ENCODE assay signal across 9 mouse cellular contexts in genomic region chr11:32941331-32942009, GRCm38 (mm10).
DNase-seq lines count a peak whose midpoint lies in the region; ATAC-seq lines count a peak whose summit lies in the region.
"Had no signal": no experiment of that assay in that cellular context is flagged by ENCODE, and none has a peak within 500 bp of the region (broad histone marks: within the 10 kb centered on the region; RNA-seq: fewer than 3 reads in every experiment).

No protein-coding gene starts in this region.

- H3K4me3 ChIP-seq in forebrain, embryonic 12.5 days (replicated peaks) = no peak overlapping the region
- H3K4me3 ChIP-seq in forebrain, embryonic 10.5 days = no peak overlapping the region
- H3K4me3 ChIP-seq in forebrain, embryonic 14.5 days (ENCODE audit: low read depth, low read length) = no peak overlapping the region

- 62% methylated on average over 5 of the region's 5 CpGs for WGBS in forebrain, embryonic 12.5 days
- 72% methylated on average over 5 of the region's 5 CpGs for WGBS in forebrain, embryonic 10.5 days
- 53% methylated on average over 5 of the region's 5 CpGs for WGBS in forebrain, embryonic 14.5 days

- ATAC-seq in forebrain, embryonic 12.5 days (ENCODE audit: low FRiP score) = no peak
- ATAC-seq in forebrain, embryonic 14.5 days = peak; percentile 89
- ATAC-seq: liver, postnatal 0 days had no signal

- H3K36me3 ChIP-seq in forebrain, embryonic 12.5 days (replicated peaks) = no peaks in the 10 kb centered on the region
- H3K36me3 ChIP-seq in forebrain, embryonic 10.5 days (replicated peaks) = no peaks in the 10 kb centered on the region
- no peaks in the 10 kb centered on the region for H3K36me3 ChIP-seq in forebrain, embryonic 14.5 days (ENCODE audit: control insufficient read depth, insufficient read depth, low read length)

- H3K27me3 ChIP-seq in forebrain, embryonic 12.5 days = no peaks in the 10 kb centered on the region
- peaks cover 18% of the 10 kb centered on the region for H3K27me3 ChIP-seq in forebrain, embryonic 10.5 days (ENCODE audit: poor library complexity, severe bottlenecking)
- no peaks in the 10 kb centered on the region for H3K27me3 ChIP-seq in forebrain, embryonic 14.5 days (replicated peaks; ENCODE audit: control insufficient read depth, insufficient read depth, low read length)

- H3K27ac ChIP-seq in forebrain, embryonic 12.5 days = 0 out of 2 replicates have a peak overlapping the region, but pooled peaks have one; percentile 2
- H3K27ac ChIP-seq in forebrain, embryonic 10.5 days = no peak overlapping the region
- H3K27ac ChIP-seq in forebrain, embryonic 14.5 days (ENCODE audit: low read depth, low read length) = peak overlapping the region; percentile 72

- no peak overlapping the region for H3K9ac ChIP-seq in forebrain, embryonic 12.5 days
- peak overlapping the region; percentile 13; the same call in 1 of the 2 replicates for H3K9ac ChIP-seq in forebrain, embryonic 14.5 days (ENCODE audit: low read length)
- H3K9ac ChIP-seq: liver, postnatal 0 days had no signal

- no peaks in the 10 kb centered on the region for H3K9me3 ChIP-seq in forebrain, embryonic 12.5 days
- H3K9me3 ChIP-seq in forebrain, embryonic 10.5 days = no peaks in the 10 kb centered on the region
- no peaks in the 10 kb centered on the region for H3K9me3 ChIP-seq in forebrain, embryonic 14.5 days (replicated peaks; ENCODE audit: control insufficient read depth, low read length)

- H3K4me1 ChIP-seq in forebrain, embryonic 12.5 days = peaks cover 9% of the 10 kb centered on the region; the same call in 1 of the 2 replicates
- H3K4me1 ChIP-seq in forebrain, embryonic 10.5 days = peaks cover 21% of the 10 kb centered on the region
- peaks cover 13% of the 10 kb centered on the region; the same call in 1 of the 2 replicates for H3K4me1 ChIP-seq in forebrain, embryonic 14.5 days (ENCODE audit: control insufficient read depth, insufficient read depth, low read length)

- H3K4me2 ChIP-seq in forebrain, embryonic 12.5 days = no peak overlapping the region
- H3K4me2 ChIP-seq in forebrain, embryonic 14.5 days (ENCODE audit: low read length) = no peak overlapping the region

- DNase-seq in forebrain, embryonic 10.5 days (ENCODE audit: extremely low spot score, low spot score) = no peak
- peak; percentile 35 for DNase-seq in adrenal gland, postnatal 10 days
- DNase-seq in forebrain, embryonic 14.5 days (ENCODE audit: low spot score) = peak; percentile 82
- peak; percentile 55 to 78 for DNase-seq in layer of hippocampus, postnatal 14 days (ENCODE audit: low spot score in 2 of 2)
- DNase-seq in B cell, adult 2 months = no peak
- no peak for DNase-seq in adipocyte (ENCODE audit: low spot score)
- no peak for DNase-seq in spleen, postnatal 36 days (ENCODE audit: low spot score in 2 of 2)
- DNase-seq: liver, postnatal 0 days had no signal

Comparison
In these comparisons a context has a peak if more than half of its experiments do, and no peak if none do; other contexts are left out.
1. DNase-seq: peak in adrenal gland, postnatal 10 days (single experiment), forebrain, embryonic 14.5 days (single experiment) and layer of hippocampus, postnatal 14 days (2 of 2); none in forebrain, embryonic 10.5 days (single experiment), B cell, adult 2 months (0 of 2), adipocyte (single experiment) and spleen, postnatal 36 days (0 of 2).